Mouse (Mus musculus) bone marrow macrophage, adult 2 months (primary cell): ENCODE data around the gene Hsf4.

ENCODE experiments used
- CTCF ChIP-seq: IDR thresholded peaks from 2 replicates; pipeline ENCODE4 v1.5.1; 2012; ENCODE audit warnings: low read depth, mild to moderate bottlenecking, low read length, moderate library complexity
- POLR2A ChIP-seq: IDR thresholded peaks from 2 replicates; pipeline ENCODE4 v1.6.1; 2012; ENCODE audit warnings: mild to moderate bottlenecking, low read depth, low read length, borderline replicate concordance

DNA sequence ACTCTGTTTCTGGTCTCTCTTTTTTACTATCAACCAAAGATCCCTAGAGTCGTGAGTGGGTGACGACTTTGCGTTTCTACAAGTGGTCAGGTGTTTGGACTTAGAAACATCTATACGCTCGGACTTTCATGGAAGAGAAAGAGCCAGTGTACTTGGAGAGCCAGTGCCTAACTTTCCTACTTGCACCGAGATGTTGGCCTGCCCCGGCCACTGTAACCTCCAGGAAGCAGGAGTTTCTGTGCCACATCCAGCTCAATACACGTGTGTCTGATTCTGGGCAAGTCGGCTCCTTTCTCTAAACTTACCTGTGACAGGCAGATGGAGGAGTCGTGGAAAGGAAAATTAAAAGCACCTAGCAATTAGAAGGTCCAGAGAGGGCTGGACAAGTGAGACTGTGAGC is 6.2 kb downstream of the Hsf4 start, which contains the start of gene Nol3:
- TF ChIP-seq CTCF (no peak), POLR2A (no peak)
